Mouse (Mus musculus) C2C12 (cell line): ENCODE data around the gene Irf9. TPM values are rescaled to one million over a fixed set of nuclear protein-coding genes. Genes with fewer than 3 reads are reported as not detected.

Experiments used
- H3K27me3 ChIP-seq: one replicate; pipeline ENCODE4 v1.6.1; 2011; ENCODE audit not compliant: control insufficient read depth, insufficient read depth, insufficient read length
- H3K36me3 ChIP-seq: one replicate; pipeline ENCODE4 v1.6.1; 2011; ENCODE audit not compliant: control insufficient read depth, insufficient read depth
- H3K4me3 ChIP-seq: one replicate; pipeline ENCODE4 v1.5.1; 2011; ENCODE audit warnings: mild to moderate bottlenecking, control low read depth; ENCODE audit not compliant: poor library complexity, insufficient read depth, severe bottlenecking
- H3K79me2 ChIP-seq: one replicate; pipeline ENCODE4 v1.6.1; 2011; ENCODE audit not compliant: control insufficient read depth, insufficient read depth
- H3K79me3 ChIP-seq: one replicate; pipeline ENCODE4 v1.6.1; 2011; ENCODE audit warnings: low read depth, control low read depth
- H3ac ChIP-seq: one replicate; pipeline ENCODE3; 2011; ENCODE audit warnings: low read depth; ENCODE audit not compliant: control insufficient read depth, insufficient read length
- CEBPB ChIP-seq: IDR thresholded peaks from one replicate; pipeline ENCODE4 v1.6.1; 2011; ENCODE audit warnings: low read depth, mild to moderate bottlenecking, control low read depth, moderate library complexity
- CTCF ChIP-seq: IDR thresholded peaks from one replicate; pipeline ENCODE4 v1.5.1; 2011; ENCODE audit not compliant: control insufficient read depth, insufficient read depth, insufficient read length
- FOSL1 ChIP-seq: IDR thresholded peaks from one replicate; pipeline ENCODE4 v1.8.0; 2011; ENCODE audit warnings: mild to moderate bottlenecking, low read length; ENCODE audit not compliant: poor library complexity, insufficient read depth, severe bottlenecking
- MAX ChIP-seq: IDR thresholded peaks from one replicate; pipeline ENCODE4 v1.6.1; 2011; ENCODE audit warnings: mild to moderate bottlenecking, control low read depth
- MYOD1 ChIP-seq: IDR thresholded peaks from one replicate; pipeline ENCODE4 v1.6.1; 2011; ENCODE audit warnings: low read depth; ENCODE audit not compliant: control insufficient read depth, insufficient read length
- MYOG ChIP-seq: IDR thresholded peaks from one replicate; pipeline ENCODE4 v1.6.1; 2011; ENCODE audit not compliant: control insufficient read depth, insufficient read length; ENCODE audit errors: extremely low read depth
- USF1 ChIP-seq: IDR thresholded peaks from one replicate; pipeline ENCODE4 v1.6.1; 2011; ENCODE audit warnings: low read depth, mild to moderate bottlenecking, control low read depth, moderate library complexity
- polyA plus RNA-seq: library from polyadenylated mRNA; unstranded; fragments of >200 nt; fragmentation: generic; extraction: Trizol; gene quantifications from one replicate; pipeline ENCODE4 v1.2.1, GENCODE M21; 2012; ENCODE audit warnings: missing spikeins

Irf9 gene
- polyA plus RNA-seq, 1 experiment, result 3.3 TPM

GRCm38 (mm10) chr14:55570588-55570987 lies 32.8 kb upstream of the Irf9 start:
- peaks cover 11% of the 10 kb centered on the region for H3K36me3 ChIP-seq

GRCm38 (mm10) chr14:55571760-55572159 lies 31.6 kb upstream of the Irf9 start:
- Histone ChIP-seq H3K36me3 (peaks cover 6% of the 10 kb centered on the region), H3K79me2 (no peaks in the 10 kb centered on the region), H3K79me3 (no peaks in the 10 kb centered on the region), H3ac (no peak overlapping the region), H3K4me3 (no peak overlapping the region), H3K27me3 (no peaks in the 10 kb centered on the region)
- no peak for TF ChIP-seq CEBPB
- TF ChIP-seq FOSL1, result no peak
- TF ChIP-seq MYOG, result no peak
- TF ChIP-seq MYOD1, result no peak
- no peak for TF ChIP-seq USF1
- TF ChIP-seq CTCF, result no peak
- no peak for TF ChIP-seq MAX

More at GRCm38 (mm10) chr14:55570588-55570987, 32.8 kb upstream of the Irf9 start:
- H3K27me3 ChIP-seq, result no peaks in the 10 kb centered on the region
- no peak overlapping the region for H3ac ChIP-seq
- no peak for TF ChIP-seq MYOG
- TF ChIP-seq MAX, result no peak
- TF ChIP-seq MYOD1, result no peak
- TF ChIP-seq USF1, result no peak
- no peak for TF ChIP-seq CTCF
- TF ChIP-seq FOSL1, result no peak
- TF ChIP-seq CEBPB, result no peak
- H3K79me3 ChIP-seq, result no peaks in the 10 kb centered on the region
- no peaks in the 10 kb centered on the region for H3K79me2 ChIP-seq
- H3K4me3 ChIP-seq, result no peak overlapping the region

GRCm38 (mm10) chr14:55575302-55575701 lies 28.1 kb upstream of the Irf9 start, which contains the start of gene Fitm1:
Gene Fitm1 (plus strand): TSS chr14:55575617.
- Histone ChIP-seq H3ac (no peak within 1 kb of the TSS), H3K79me2 (no peaks in the 10 kb centered on the region), H3K4me3 (no peak within 1 kb of the TSS), H3K27me3 (no peaks in the 10 kb centered on the region), H3K79me3 (no peaks in the 10 kb centered on the region), H3K36me3 (no peaks in the 10 kb centered on the region)
- no peak for TF ChIP-seq CEBPB
- TF ChIP-seq USF1, result no peak

- no peak for TF ChIP-seq MYOG
- TF ChIP-seq CTCF, result no peak
- no peak for TF ChIP-seq CEBPB
- TF ChIP-seq MYOD1, result no peak
- no peak for TF ChIP-seq MAX
- TF ChIP-seq FOSL1, result no peak
- TF ChIP-seq USF1, result no peak
- Histone ChIP-seq H3K79me3 (no peaks in the 10 kb centered on the region), H3K79me2 (no peaks in the 10 kb centered on the region), H3K36me3 (no peaks in the 10 kb centered on the region), H3ac (no peak overlapping the region), H3K27me3 (no peaks in the 10 kb centered on the region), H3K4me3 (no peak overlapping the region)
Measured at GRCm38 (mm10) chr14:55575711-55576110, 27.7 kb upstream of the Irf9 start.

- no peak overlapping the region for H3ac ChIP-seq
- H3K79me2 ChIP-seq, result no peaks in the 10 kb centered on the region
- H3K79me3 ChIP-seq, result no peaks in the 10 kb centered on the region
- TF ChIP-seq MYOD1, result no peak
- no peak overlapping the region for H3K4me3 ChIP-seq
- no peaks in the 10 kb centered on the region for H3K27me3 ChIP-seq
- H3K36me3 ChIP-seq, result peaks cover 2% of the 10 kb centered on the region
Measured at GRCm38 (mm10) chr14:55576376-55576775, 27.0 kb upstream of the Irf9 start.

GRCm38 (mm10) chr14:55577871-55578667 lies 25.3 kb upstream of the Irf9 start, which contains the start of gene Psme1:
Gene Psme1 (plus strand): TSS chr14:55578123.
- Histone ChIP-seq H3K36me3 (peaks cover 3% of the 10 kb centered on the region), H3K27me3 (no peaks in the 10 kb centered on the region), H3K79me3 (no peaks in the 10 kb centered on the region), H3K4me3 (peak within 1 kb of the TSS; percentile 61), H3K79me2 (no peaks in the 10 kb centered on the region), H3ac (peak within 1 kb of the TSS; percentile 78)
- TF ChIP-seq MYOG (no peak), CTCF (no peak), FOSL1 (no peak), USF1 (no peak)
